Mouse (Mus musculus): ENCODE results near the gene Spdya. TPM values are rescaled to one million over a fixed set of nuclear protein-coding genes. Genes with fewer than 3 reads are reported as not detected.

Spdya gene
- polyA plus RNA-seq, 1 experiment from 2014 or later: 1.3 TPM

Other genes with a start within 250 kb of the Spdya start
- 19.7 and 22.6 TPM in 2 replicates for gene Emilin2, start 240.1 kb upstream of the Spdya start, polyA plus RNA-seq (2016; fragmentation: Nextera tagmentation; extraction: Ambion mirVana)
- gene Gm4707, start 92.1 kb upstream of the Spdya start, polyA plus RNA-seq (2016; fragmentation: Nextera tagmentation; extraction: Ambion mirVana): 5.8 and 6.9 TPM in 2 replicates
- gene Smchd1, start 76.7 kb upstream of the Spdya start, polyA plus RNA-seq (2016; fragmentation: Nextera tagmentation; extraction: Ambion mirVana): 80.0 and 83.1 TPM in 2 replicates
- gene Ndc80, start 25.2 kb upstream of the Spdya start, polyA plus RNA-seq (2016; fragmentation: Nextera tagmentation; extraction: Ambion mirVana): 66.9 and 72.7 TPM in 2 replicates
- 121 and 126 TPM in 2 replicates for gene Wdr43, start 63.8 kb downstream of the Spdya start, polyA plus RNA-seq (2016; fragmentation: Nextera tagmentation; extraction: Ambion mirVana)
- not detected in 2 replicates for gene Togaram2, start 121.2 kb downstream of the Spdya start, polyA plus RNA-seq (2016; fragmentation: Nextera tagmentation; extraction: Ambion mirVana)
- not detected in 2 replicates for gene Pcare, start 200.8 kb downstream of the Spdya start, polyA plus RNA-seq (2016; fragmentation: Nextera tagmentation; extraction: Ambion mirVana)
- gene Clip4, start 216.4 kb downstream of the Spdya start, polyA plus RNA-seq (2016; fragmentation: Nextera tagmentation; extraction: Ambion mirVana): 4.4 and 5.1 TPM in 2 replicates

Measured in forebrain, embryonic 10.5 days (tissue).